Mouse (Mus musculus) layer of hippocampus, adult 18-20 months (tissue): Measurements from ENCODE around the gene Yipf1. TPM values are rescaled to one million over a fixed set of nuclear protein-coding genes. Genes with fewer than 3 reads are reported as not detected.

Source experiments
- DNase-seq, 2 experiments: peaks; one replicate each; pipeline ENCODE4 v3.0.0; 2022; ENCODE audit warnings: low spot score in 2 of 2
- total RNA-seq, 2 experiments: library from RNA; stranded (reverse); gene quantifications; 2 replicates each; pipeline ENCODE4 v1.2.3; 2021

The Yipf1 gene
- total RNA-seq, 2 experiments from 2014 or later: 54.9 to 58.4 TPM

DNA sequence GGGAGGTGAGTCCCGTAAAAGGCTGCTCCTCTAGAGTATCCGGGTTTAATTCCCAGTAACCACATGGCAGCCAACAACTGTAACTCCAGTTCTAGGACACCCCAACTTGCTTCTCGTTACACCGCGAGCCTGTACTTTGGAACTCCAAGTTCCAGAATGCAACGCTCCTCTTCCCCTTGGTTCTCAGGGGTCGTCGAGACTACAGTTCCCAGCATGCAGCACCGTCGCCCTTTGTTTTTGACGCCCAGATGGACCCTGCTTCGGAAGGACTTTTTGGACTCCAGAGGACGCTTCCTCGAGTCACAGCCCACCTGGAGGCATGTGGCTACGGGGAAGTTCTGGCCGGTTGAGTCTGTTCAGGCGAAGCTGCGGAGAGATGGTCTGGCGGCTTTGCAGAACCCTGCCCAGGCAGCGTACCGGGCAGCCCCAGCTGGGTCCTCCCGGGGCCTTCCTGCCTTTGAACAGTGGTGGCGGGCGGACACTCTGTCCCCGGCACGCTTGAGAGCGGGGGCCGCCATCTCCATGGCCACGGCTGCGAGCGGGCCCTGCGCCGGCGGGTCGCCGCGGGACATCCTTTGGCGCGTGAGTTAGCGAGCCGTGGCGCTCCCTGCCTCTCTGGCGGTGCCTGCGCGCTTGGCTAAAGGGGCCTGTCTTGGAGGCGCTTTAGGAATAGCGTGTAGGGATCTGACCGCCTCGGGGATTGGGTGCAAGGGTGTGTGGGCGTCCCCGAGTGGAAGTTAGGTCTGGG is 53.6 kb downstream of the Yipf1 start, which contains the start of gene Ndc1:
Gene Ndc1 (plus strand): TSS at position 218 of the 748 bp plus-strand sequence.
- DNase-seq: peak; percentile 84 to 93

GRCm38 (mm10) chr4:107372304-107372703 is 58.1 kb downstream of the Yipf1 start:
- no peak for DNase-seq

DNA sequence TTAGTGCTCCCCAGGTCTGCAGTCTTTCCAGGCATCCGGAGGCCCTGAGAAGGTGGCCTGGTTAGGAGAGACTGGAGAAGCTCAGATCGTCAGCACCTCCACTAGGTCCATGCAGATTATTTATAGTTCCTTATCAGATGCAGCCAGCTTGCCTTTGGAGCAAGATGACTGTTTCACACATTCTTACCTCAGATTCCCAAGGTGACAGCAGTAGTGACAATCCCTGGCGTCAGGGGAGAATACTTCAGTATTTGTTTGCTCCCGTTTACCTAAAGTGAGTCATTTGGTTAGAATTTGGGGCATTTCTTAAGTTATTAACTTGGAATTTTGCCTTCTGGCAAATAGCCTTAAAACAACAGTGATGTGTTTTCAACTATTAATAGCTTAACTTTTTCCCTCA is 60.5 kb downstream of the Yipf1 start:
- DNase-seq: no peak

DNA sequence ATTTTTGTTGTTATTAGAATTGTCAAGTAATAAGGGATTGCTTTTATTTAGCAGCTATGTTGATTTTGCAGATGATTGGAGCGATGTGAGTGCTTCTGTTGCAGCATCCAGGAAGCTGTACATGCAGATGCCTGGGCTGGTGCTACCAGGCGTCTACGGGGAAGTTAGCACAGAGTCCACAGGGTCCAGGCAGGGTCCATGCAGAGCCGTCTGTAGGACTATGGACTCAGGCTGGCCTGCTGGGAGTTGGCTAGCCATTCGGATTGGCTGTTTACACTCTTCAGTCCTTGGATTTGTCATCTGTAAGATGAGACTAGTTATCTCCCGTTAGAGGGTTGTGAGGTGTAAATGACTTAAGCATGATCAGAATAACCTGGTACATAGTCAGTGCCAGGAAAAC is 64.8 kb downstream of the Yipf1 start:
- DNase-seq: no peak

GRCm38 (mm10) chr4:107380871-107381270 is 66.7 kb downstream of the Yipf1 start:
- DNase-seq: no peak

DNA sequence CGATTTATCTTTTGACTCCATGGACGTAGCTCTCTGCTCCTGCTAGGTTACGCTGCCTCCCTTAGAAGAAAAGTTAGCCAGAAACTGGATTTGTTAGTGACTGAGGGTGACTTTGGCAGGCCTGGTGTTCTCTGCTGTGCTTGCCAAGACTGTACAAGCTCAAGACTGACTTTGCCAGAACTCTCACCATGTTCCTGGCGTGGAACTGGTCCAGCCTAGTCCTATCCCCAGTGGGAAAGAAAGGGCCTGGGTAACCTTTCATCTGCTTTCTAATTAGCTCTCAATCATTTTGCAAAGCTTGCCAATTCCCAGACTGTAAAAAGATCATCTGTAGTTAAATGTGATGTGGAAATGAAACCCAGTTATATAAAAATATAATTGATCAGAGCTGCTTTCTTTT is 72.9 kb downstream of the Yipf1 start:
- DNase-seq: peak; percentile 5 to 55

GRCm38 (mm10) chr4:107387465-107387864 is 73.3 kb downstream of the Yipf1 start:
- DNase-seq: no peak

- DNase-seq: no peak
These were observed 74.1 kb downstream of the Yipf1 start for GRCm38 (mm10) chr4:107388291-107388690.

GRCm38 (mm10) chr4:107389345-107389744 is 75.2 kb downstream of the Yipf1 start:
- no peak for DNase-seq

DNA sequence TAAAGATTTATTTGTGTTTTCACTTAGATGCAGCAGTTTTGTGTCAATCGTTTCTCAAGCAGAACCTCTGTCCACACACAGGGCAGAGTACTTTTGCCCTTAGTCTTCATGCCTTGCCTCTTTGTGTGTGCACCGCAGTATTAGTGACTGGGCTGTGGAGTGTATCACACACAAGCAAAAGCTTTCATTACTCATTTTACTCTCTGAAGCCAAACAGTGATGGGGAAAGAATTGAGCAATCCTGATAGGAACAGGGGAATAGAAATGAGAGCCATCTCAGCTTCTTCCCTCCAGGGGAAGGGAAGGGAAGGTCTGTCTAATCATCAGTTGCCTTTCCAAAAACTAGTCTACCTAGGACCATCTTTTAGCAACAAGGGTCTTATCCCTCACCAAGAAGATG is 79.6 kb downstream of the Yipf1 start:
- DNase-seq: no peak

Other genes starting within 250 kb of the Yipf1 start
- gene Mrpl37, start 247.5 kb upstream of the Yipf1 start, total RNA-seq: 10 to 100 TPM; 56.7 to 58.7 TPM
- gene Cyb5rl, start 247.4 kb upstream of the Yipf1 start, total RNA-seq: 1 to 10 TPM; 7.8 TPM
- gene Cdcp2, start 217.5 kb upstream of the Yipf1 start, total RNA-seq: not detected
- 100 to 1,000 TPM; 224 to 234 TPM for gene Tmem59, start 136.0 kb upstream of the Yipf1 start, total RNA-seq
- 10 to 100 TPM; 17.2 to 17.3 TPM for gene Tceanc2, start 135.2 kb upstream of the Yipf1 start, total RNA-seq
- gene Ldlrad1, start 105.2 kb upstream of the Yipf1 start, total RNA-seq: not detected
- 10 to 100 TPM; 35.7 to 37.7 TPM for gene Lrrc42, start 60.8 kb upstream of the Yipf1 start, total RNA-seq
- gene Hspb11, start 60.8 kb upstream of the Yipf1 start, total RNA-seq: 10 to 100 TPM; 21.8 to 23.0 TPM
- not detected for gene Dio1, start 7.2 kb upstream of the Yipf1 start, total RNA-seq
- gene Ndc1, start 53.4 kb downstream of the Yipf1 start, total RNA-seq: 10 to 100 TPM; 10.8 to 12.6 TPM
- 1 to 10 TPM; 2.1 to 2.4 TPM for gene Glis1, start 120.2 kb downstream of the Yipf1 start, total RNA-seq